Mouse (Mus musculus) thymus, adult 2 months (tissue): ENCODE data around the gene Rpl7l1. TPM values are rescaled to one million over a fixed set of nuclear protein-coding genes. Genes with fewer than 3 reads are reported as not detected.
A peak's percentile ranks its signal among the peaks of the same experiment; 100 is the strongest.

Experiments
- DNase-seq: peaks from one replicate; pipeline ENCODE4 v3.0.0; 2021
- H3K27ac ChIP-seq: fragments of 200-500 bp; 2 replicates; pipeline ENCODE4 v1.5.1; 2012; ENCODE audit warnings: low read length, control low read depth; ENCODE audit not compliant: control insufficient read depth, insufficient read depth
- H3K27me3 ChIP-seq: fragments of 200-500 bp; 2 replicates; pipeline ENCODE4 v1.6.1; 2012; ENCODE audit warnings: mild to moderate bottlenecking, low read length, moderate library complexity, mixed read lengths; ENCODE audit not compliant: control insufficient read depth, insufficient read depth
- H3K36me3 ChIP-seq: fragments of 200-500 bp; 2 replicates; pipeline ENCODE4 v1.6.1; 2012; ENCODE audit warnings: mild to moderate bottlenecking, low read length, moderate library complexity; ENCODE audit not compliant: control insufficient read depth, insufficient read depth
- H3K4me1 ChIP-seq: fragments of 200-500 bp; replicated peaks from 2 replicates; pipeline ENCODE4 v1.6.1; 2012; ENCODE audit warnings: low read length; ENCODE audit not compliant: control insufficient read depth, insufficient read depth
- H3K4me3 ChIP-seq: fragments of 200-500 bp; 2 replicates; pipeline ENCODE4 v1.5.1; 2012; ENCODE audit warnings: mild to moderate bottlenecking, low read length, control low read depth, moderate library complexity; ENCODE audit not compliant: control insufficient read depth, insufficient read depth
- CTCF ChIP-seq: fragments of 200-500 bp; IDR thresholded peaks from 2 replicates; pipeline ENCODE4 v1.5.1; 2012; ENCODE audit warnings: mild to moderate bottlenecking, control low read depth, low read length, moderate library complexity, borderline replicate concordance; ENCODE audit not compliant: control insufficient read depth, poor library complexity, insufficient read depth; ENCODE audit errors: extremely low read depth
- POLR2A ChIP-seq: fragments of 200-500 bp; IDR thresholded peaks from 2 replicates; pipeline ENCODE4 v1.6.1; 2012; ENCODE audit warnings: mild to moderate bottlenecking, low read length, control low read depth, moderate library complexity; ENCODE audit not compliant: control insufficient read depth, poor library complexity, insufficient read depth; ENCODE audit errors: extremely low read depth
- WGBS: fragments of 180-500 bp; shearing (Covaris S2); methylation state at CpG from one replicate; pipeline ENCODE4 v1.1.7; 2018; 5-methylcytosine and 5-hydroxymethylcytosine counted together
- polyA plus RNA-seq: library from polyadenylated mRNA; depleted of rRNA; stranded (reverse); fragments of >200 nt; gene quantifications from 2 replicates; pipeline ENCODE4 v1.2.3, GENCODE M21; 2012

The Rpl7l1 gene
- polyA plus RNA-seq, 1 experiment, result 33.8 TPM

DNA sequence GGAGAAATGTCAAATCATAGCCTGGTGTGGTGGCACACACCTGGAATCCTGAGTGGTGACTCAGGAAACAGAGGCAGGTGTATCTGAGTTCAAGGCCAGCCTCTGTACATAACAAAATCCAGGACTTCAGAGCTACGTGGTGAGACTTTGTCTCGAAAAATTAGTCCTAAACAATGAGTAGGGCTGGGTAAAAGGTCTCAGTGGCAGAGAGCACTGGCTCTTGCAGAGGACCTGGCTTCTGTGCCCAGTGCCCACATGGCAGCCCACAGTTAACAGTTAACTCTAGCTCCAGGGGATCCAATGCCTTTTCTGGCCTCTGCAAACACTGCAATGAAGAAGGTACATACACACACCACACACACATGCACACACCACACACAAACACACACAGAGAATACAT lies 34.7 kb downstream of the Rpl7l1 start:
- peaks cover 5% of the 10 kb centered on the region for H3K4me1 ChIP-seq
- 98% methylated on average over 2 of the region's 2 CpGs for whole genome bisulfite sequencing

DNA sequence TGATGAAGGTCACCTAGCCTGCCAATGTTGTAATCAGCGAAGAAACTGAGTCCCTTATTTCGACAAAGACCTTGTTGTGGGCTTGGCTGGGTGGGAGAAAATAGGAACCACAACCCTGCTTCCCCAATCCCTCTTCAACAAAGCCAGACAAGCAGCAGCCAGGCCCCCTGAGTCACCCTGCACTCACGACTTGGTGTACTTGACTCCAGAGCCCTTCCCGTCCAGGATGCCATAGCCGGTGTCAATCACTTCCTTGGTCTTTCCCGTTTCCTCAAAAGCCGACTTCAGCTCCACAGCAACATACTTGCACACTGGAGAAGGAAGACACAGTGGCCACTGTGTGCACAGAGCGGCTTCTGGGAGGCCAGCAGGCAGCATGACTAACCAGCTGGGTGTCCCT lies 35.2 kb downstream of the Rpl7l1 start:
- Histone ChIP-seq H3K4me3 (no peak overlapping the region), H3K4me1 (peaks cover 5% of the 10 kb centered on the region), H3K27me3 (no peaks in the 10 kb centered on the region), H3K36me3 (peaks cover 24% of the 10 kb centered on the region), H3K27ac (no peak overlapping the region)
- WGBS, result 87% methylated on average over 8 of the region's 8 CpGs
- DNase-seq, result no peak
- TF ChIP-seq POLR2A (no peak), CTCF (no peak)

More for the DNA sequence above, 34.7 kb downstream of the Rpl7l1 start:
- DNase-seq, result no peak
- Histone ChIP-seq H3K4me3 (no peak overlapping the region), H3K36me3 (peaks cover 21% of the 10 kb centered on the region), H3K27me3 (no peaks in the 10 kb centered on the region), H3K27ac (no peak overlapping the region)
- no peak for TF ChIP-seq POLR2A
- no peak for TF ChIP-seq CTCF

DNA sequence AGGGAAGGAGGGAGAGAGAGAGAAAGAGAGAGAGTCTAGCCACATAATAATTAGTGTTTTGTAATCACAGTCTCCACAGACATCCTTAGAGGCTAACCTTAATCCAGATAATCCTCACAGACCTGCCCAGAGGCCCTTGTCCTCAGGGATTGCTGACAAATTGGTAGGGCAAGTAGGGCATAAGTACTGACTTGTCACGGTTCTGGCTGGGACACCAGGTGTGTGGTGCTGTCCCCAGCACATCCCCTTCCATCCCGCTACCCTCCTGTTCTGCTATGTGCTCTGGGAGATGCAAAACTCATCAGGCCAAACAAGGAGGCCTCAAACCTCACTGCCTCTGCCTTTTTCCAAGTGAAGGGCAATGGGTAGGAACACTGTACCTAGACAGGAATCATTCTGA lies 37.0 kb downstream of the Rpl7l1 start:
- WGBS, result 100% methylated on average over 2 of the region's 2 CpGs
- H3K4me3 ChIP-seq, result no peak overlapping the region
- no peaks in the 10 kb centered on the region for H3K27me3 ChIP-seq
- TF ChIP-seq POLR2A, result no peak
- TF ChIP-seq CTCF, result no peak
- peaks cover 28% of the 10 kb centered on the region for H3K36me3 ChIP-seq
- H3K4me1 ChIP-seq, result no peaks in the 10 kb centered on the region; the same call in 1 of the 2 replicates
- no peak for DNase-seq
- H3K27ac ChIP-seq, result no peak overlapping the region

DNA sequence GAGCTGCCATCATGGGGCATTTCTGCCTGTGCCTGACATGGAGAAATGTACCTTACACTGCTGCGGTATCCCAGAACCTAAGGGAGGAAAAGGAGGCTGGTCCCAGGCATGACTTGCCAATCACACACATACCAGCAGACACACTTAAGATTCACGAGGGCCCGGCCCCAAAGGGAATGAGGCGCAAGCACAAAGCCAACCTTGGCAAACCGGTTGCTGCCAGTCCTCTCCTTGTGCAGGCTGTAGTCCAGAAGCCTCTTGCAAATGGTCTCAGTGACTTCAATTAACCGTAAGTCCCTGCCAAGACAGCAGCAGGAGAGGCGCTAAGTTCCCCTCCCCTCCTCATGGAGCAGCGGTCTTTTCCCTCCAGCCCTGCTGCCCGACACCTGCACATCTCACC lies 39.5 kb downstream of the Rpl7l1 start:
- TF ChIP-seq CTCF (no peak), POLR2A (no peak)
- H3K27ac ChIP-seq, result no peak overlapping the region
- 96% methylated on average over 9 of the region's 9 CpGs for WGBS
- no peak for DNase-seq
- peaks cover 28% of the 10 kb centered on the region for H3K36me3 ChIP-seq
- H3K4me3 ChIP-seq, result no peak overlapping the region
- no peaks in the 10 kb centered on the region for H3K4me1 ChIP-seq
- no peaks in the 10 kb centered on the region for H3K27me3 ChIP-seq

DNA sequence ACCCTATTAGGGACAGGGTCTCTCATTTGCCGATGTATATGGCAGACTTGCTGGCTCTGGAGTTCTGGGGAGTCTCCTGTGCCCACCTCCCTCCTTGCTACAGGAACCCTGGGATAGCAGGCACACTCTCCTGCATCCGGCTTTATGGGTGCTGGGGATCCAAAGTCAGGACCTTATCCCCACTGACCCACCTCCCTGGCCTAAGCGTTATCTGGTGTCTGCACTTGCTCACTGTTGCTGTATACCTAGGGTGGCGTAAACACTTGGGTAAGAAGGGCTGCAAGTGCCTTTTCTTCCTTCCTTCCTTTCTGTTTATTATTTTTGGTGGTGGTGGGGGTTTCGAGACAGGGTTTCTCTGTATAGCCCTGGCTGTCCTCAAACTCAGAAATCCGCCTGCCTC lies 41.2 kb downstream of the Rpl7l1 start:
- H3K4me1 ChIP-seq, result no peaks in the 10 kb centered on the region
- no peak overlapping the region for H3K27ac ChIP-seq
- no peak for DNase-seq
- H3K4me3 ChIP-seq, result no peak overlapping the region
- WGBS, result 95% methylated on average over 6 of the region's 6 CpGs
- TF ChIP-seq POLR2A (no peak), CTCF (no peak)
- H3K27me3 ChIP-seq, result no peaks in the 10 kb centered on the region
- peaks cover 25% of the 10 kb centered on the region for H3K36me3 ChIP-seq

DNA sequence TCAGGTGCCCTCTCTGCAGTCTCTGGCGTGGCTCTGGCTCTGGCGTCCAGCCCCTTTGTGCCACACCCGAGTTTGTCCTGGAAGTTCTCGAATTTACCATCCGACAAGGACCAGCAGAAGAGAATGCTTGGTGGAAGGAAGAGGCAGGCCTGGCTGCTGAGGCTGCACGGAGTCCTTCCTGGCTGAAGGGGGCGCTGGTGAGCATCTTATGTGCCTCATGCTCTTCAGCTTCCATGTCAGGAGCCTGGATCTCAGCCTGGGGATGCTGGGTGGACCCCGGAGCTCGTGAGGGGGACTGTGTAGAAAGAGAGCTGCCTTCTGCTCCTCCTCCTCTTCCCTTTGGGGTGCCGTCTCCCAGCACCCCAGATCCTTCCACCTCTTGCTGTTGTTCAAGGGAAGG lies 46.3 kb downstream of the Rpl7l1 start:
- TF ChIP-seq POLR2A (no peak), CTCF (peak; percentile 78)
- DNase-seq, result peak; percentile 57
- H3K36me3 ChIP-seq, result peaks cover 6% of the 10 kb centered on the region; the same call in 1 of the 2 replicates
- no peak overlapping the region for H3K27ac ChIP-seq
- no peak overlapping the region for H3K4me3 ChIP-seq
- H3K4me1 ChIP-seq, result no peaks in the 10 kb centered on the region
- no peaks in the 10 kb centered on the region for H3K27me3 ChIP-seq
- 83% methylated on average over 9 of the region's 10 CpGs for WGBS

DNA sequence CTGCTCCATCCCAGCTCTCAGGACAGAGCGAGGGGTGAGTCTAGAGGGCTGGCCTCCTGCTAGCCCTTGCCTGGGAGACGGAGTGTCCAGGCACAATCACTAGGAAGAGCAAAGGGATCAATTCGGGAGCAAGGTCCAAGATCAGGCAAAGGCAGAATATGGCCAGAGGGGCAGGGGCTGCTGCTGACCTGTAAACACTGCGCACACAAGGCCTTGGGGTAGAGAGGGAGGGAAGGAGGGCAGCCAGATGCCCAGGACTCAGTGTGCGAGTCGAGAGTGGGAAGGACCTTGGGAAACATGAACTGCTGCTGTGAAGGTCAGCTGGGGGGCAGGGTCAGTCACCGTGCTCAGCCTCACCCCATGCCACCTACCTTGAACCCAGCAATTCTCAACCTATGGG lies 47.2 kb downstream of the Rpl7l1 start:
- H3K4me3 ChIP-seq, result no peak overlapping the region
- no peak overlapping the region for H3K27ac ChIP-seq
- no peak for DNase-seq
- peaks cover 6% of the 10 kb centered on the region; the same call in 1 of the 2 replicates for H3K36me3 ChIP-seq
- TF ChIP-seq CTCF, result no peak
- no peak for TF ChIP-seq POLR2A
- no peaks in the 10 kb centered on the region for H3K27me3 ChIP-seq
- no peaks in the 10 kb centered on the region for H3K4me1 ChIP-seq
- 98% methylated on average over 7 of the region's 7 CpGs for WGBS
